In genomic region chr1:98002561-98003425, GRCm38 (mm10) we compare ENCODE assay signal across 9 mouse cellular contexts.
DNase-seq lines count a peak whose midpoint lies in the region; ATAC-seq lines count a peak whose summit lies in the region.
"Had no signal": no experiment of that assay in that cellular context is flagged by ENCODE, and none has a peak within 500 bp of the region (broad histone marks: within the 10 kb centered on the region; RNA-seq: fewer than 3 reads in every experiment).

No protein-coding gene starts in this region.

- peaks cover 9% of the 10 kb centered on the region for H3K4me1 ChIP-seq in forebrain, embryonic 16.5 days (replicated peaks; ENCODE audit: control insufficient read depth, insufficient read depth, low read length)
- H3K4me1 ChIP-seq in intestine, embryonic 16.5 days (ENCODE audit: control insufficient read depth, insufficient read depth, low read length) = peaks cover 8% of the 10 kb centered on the region; the same call in 1 of the 2 replicates

- no peaks in the 10 kb centered on the region for H3K9me3 ChIP-seq in forebrain, embryonic 16.5 days (ENCODE audit: control insufficient read depth, low read length)
- no peaks in the 10 kb centered on the region for H3K9me3 ChIP-seq in intestine, embryonic 16.5 days (ENCODE audit: control insufficient read depth, low read length)

- no peaks in the 10 kb centered on the region for H3K27me3 ChIP-seq in forebrain, embryonic 16.5 days (replicated peaks; ENCODE audit: control insufficient read depth, insufficient read depth, low read length)
- no peaks in the 10 kb centered on the region for H3K27me3 ChIP-seq in intestine, embryonic 16.5 days (replicated peaks; ENCODE audit: control insufficient read depth, insufficient read depth, low read length)

- peak; percentile 89 for ATAC-seq in forebrain, embryonic 16.5 days
- ATAC-seq in intestine, embryonic 16.5 days = peak; percentile 70; the same call in 1 of the 2 replicates

- H3K36me3 ChIP-seq in forebrain, embryonic 16.5 days (ENCODE audit: control insufficient read depth, insufficient read depth) = no peaks in the 10 kb centered on the region
- H3K36me3 ChIP-seq in intestine, embryonic 16.5 days (ENCODE audit: control insufficient read depth, insufficient read depth, low read length) = no peaks in the 10 kb centered on the region

- WGBS in forebrain, embryonic 16.5 days = 38% methylated on average over 7 of the region's 7 CpGs
- 54% methylated on average over 7 of the region's 7 CpGs for WGBS in intestine, embryonic 16.5 days

- H3K4me3 ChIP-seq in forebrain, embryonic 16.5 days (replicated peaks; ENCODE audit: low read length) = no peak overlapping the region
- H3K4me3 ChIP-seq in intestine, embryonic 16.5 days (ENCODE audit: low read length) = no peak overlapping the region

- H3K4me2 ChIP-seq in forebrain, embryonic 16.5 days (ENCODE audit: low read length) = peak overlapping the region; percentile 25; the same call in 1 of the 2 replicates
- no peak overlapping the region for H3K4me2 ChIP-seq in intestine, embryonic 16.5 days (ENCODE audit: low read depth, low read length)

- peak overlapping the region; percentile 86 for H3K27ac ChIP-seq in forebrain, embryonic 16.5 days (ENCODE audit: low read length)
- no peak overlapping the region for H3K27ac ChIP-seq in intestine, embryonic 16.5 days (ENCODE audit: low read length)
- H3K27ac ChIP-seq: liver, embryonic 14.5 days had no signal

- intact Hi-C loops in left cerebral cortex, postnatal 4 days (cut with DNase I) = no loop called here

- no peak overlapping the region for H3K9ac ChIP-seq in forebrain, embryonic 16.5 days (replicated peaks; ENCODE audit: low read depth, low read length)
- no peak overlapping the region for H3K9ac ChIP-seq in intestine, embryonic 16.5 days (ENCODE audit: low read depth, low read length)
- H3K9ac ChIP-seq: liver, embryonic 14.5 days had no signal

- DNase-seq in cerebellum, adult 9-10 months = peak; percentile 8
- DNase-seq in cerebellum, adult 8-10 months = no peak
- peak; percentile 47 for DNase-seq in 3134 (ENCODE audit: extremely low read depth, insufficient read length, low spot score)
- peak; percentile 73 for DNase-seq in left cerebral cortex, postnatal 4 days
- DNase-seq in right cerebral cortex, postnatal 4 days = peak; percentile 66
- no peak for DNase-seq in urinary bladder, postnatal 25 days (ENCODE audit: low spot score)

Comparison
In these comparisons a context has a peak if more than half of its experiments do, and no peak if none do; other contexts are left out.
1. DNase-seq: peak in cerebellum, adult 9-10 months (single experiment), 3134 (single experiment), left cerebral cortex, postnatal 4 days (single experiment) and right cerebral cortex, postnatal 4 days (single experiment); none in cerebellum, adult 8-10 months (single experiment) and urinary bladder, postnatal 25 days (single experiment).